Mouse (Mus musculus) hindbrain, embryonic 10.5 days (tissue): ENCODE measurements at regions not wholly inside any gene's neighbourhood (a gene's known extent, or its start where the extent isn't known, plus 50 kb on each side); places are given as distances from the start of the nearest gene placed in this dataset.

ENCODE experiments used
- DNase-seq: peaks from one replicate; pipeline ENCODE4 v3.0.0-alpha.2; 2017; ENCODE audit warnings: low spot score
- H3K27ac ChIP-seq: fragments of 300-500 bp; sonication (generic); 2 replicates; pipeline ENCODE4 v1.5.1; 2016; ENCODE audit warnings: mild to moderate bottlenecking, moderate library complexity
- H3K27me3 ChIP-seq: fragments of 300-500 bp; sonication (generic); 2 replicates; pipeline ENCODE4 v1.6.1; 2016; ENCODE audit warnings: mild to moderate bottlenecking; ENCODE audit not compliant: poor library complexity, insufficient read depth, severe bottlenecking
- H3K36me3 ChIP-seq: fragments of 300-500 bp; sonication (generic); 2 replicates; pipeline ENCODE4 v1.6.1; 2016; ENCODE audit warnings: mild to moderate bottlenecking, moderate library complexity
- H3K4me1 ChIP-seq: fragments of 300-500 bp; sonication (generic); replicated peaks from 2 replicates; pipeline ENCODE4 v1.6.1; 2016; ENCODE audit warnings: mild to moderate bottlenecking
- H3K4me3 ChIP-seq: fragments of 300-500 bp; sonication (generic); 2 replicates; pipeline ENCODE4 v1.5.1; 2016; ENCODE audit warnings: mild to moderate bottlenecking, moderate library complexity
- H3K9me3 ChIP-seq: fragments of 300-500 bp; sonication (generic); 2 replicates; pipeline ENCODE4 v1.6.1; 2016; ENCODE audit warnings: mild to moderate bottlenecking, moderate library complexity
- WGBS: fragments of 180-500 bp; shearing (Covaris S2); methylation state at CpG from one replicate; pipeline ENCODE4 v1.1.7; 2016; 5-methylcytosine and 5-hydroxymethylcytosine counted together

GRCm38 (mm10) chr12:71401621-71402416 lies 92.1 kb downstream of the Dact1 start:
- WGBS = 47% methylated on average over 6 of the region's 6 CpGs
- Histone ChIP-seq H3K36me3 (no peaks in the 10 kb centered on the region), H3K27ac (no peak overlapping the region), H3K9me3 (no peaks in the 10 kb centered on the region), H3K4me1 (peaks cover 21% of the 10 kb centered on the region), H3K27me3 (no peaks in the 10 kb centered on the region), H3K4me3 (no peak overlapping the region)
- DNase-seq = no peak

- H3K27me3 ChIP-seq = no peaks in the 10 kb centered on the region
- H3K9me3 ChIP-seq = no peaks in the 10 kb centered on the region
- WGBS = 85% methylated on average over 3 of the region's 3 CpGs
- no peak overlapping the region for H3K27ac ChIP-seq
- peaks cover 13% of the 10 kb centered on the region for H3K4me1 ChIP-seq
- no peaks in the 10 kb centered on the region for H3K36me3 ChIP-seq
- no peak for DNase-seq
- no peak overlapping the region for H3K4me3 ChIP-seq
These were observed 97.6 kb downstream of the Dact1 start for GRCm38 (mm10) chr12:71407294-71407693.

- H3K4me3 ChIP-seq = no peak overlapping the region
- WGBS = 63% methylated on average over 3 of the region's 3 CpGs
- peaks cover 17% of the 10 kb centered on the region for H3K4me1 ChIP-seq
- no peaks in the 10 kb centered on the region for H3K36me3 ChIP-seq
- no peak for DNase-seq
- H3K9me3 ChIP-seq = no peaks in the 10 kb centered on the region
- no peak overlapping the region; the same call in 1 of the 2 replicates for H3K27ac ChIP-seq
- H3K27me3 ChIP-seq = no peaks in the 10 kb centered on the region
These were observed 98.8 kb downstream of the Dact1 start for GRCm38 (mm10) chr12:71408396-71409050.

- Histone ChIP-seq H3K27ac (no peak overlapping the region), H3K4me3 (no peak overlapping the region), H3K36me3 (no peaks in the 10 kb centered on the region), H3K27me3 (no peaks in the 10 kb centered on the region), H3K9me3 (no peaks in the 10 kb centered on the region), H3K4me1 (peaks cover 17% of the 10 kb centered on the region)
- WGBS = 87% methylated on average over 3 of the region's 3 CpGs
- no peak for DNase-seq
These were observed 102.6 kb downstream of the Dact1 start for GRCm38 (mm10) chr12:71412331-71412730.

GRCm38 (mm10) chr12:71416968-71417367 lies 107.3 kb downstream of the Dact1 start:
- H3K27me3 ChIP-seq = no peaks in the 10 kb centered on the region
- DNase-seq = no peak
- 93% methylated on average over 2 of the region's 2 CpGs for WGBS
- H3K9me3 ChIP-seq = no peaks in the 10 kb centered on the region
- 0 out of 2 replicates have a peak, but pooled peaks cover 9% of the 10 kb centered on the region for H3K4me1 ChIP-seq
- H3K27ac ChIP-seq = no peak overlapping the region
- H3K36me3 ChIP-seq = no peaks in the 10 kb centered on the region
- H3K4me3 ChIP-seq = no peak overlapping the region

GRCm38 (mm10) chr12:71418186-71418585 lies 108.5 kb downstream of the Dact1 start:
- 0 out of 2 replicates have a peak, but pooled peaks cover 5% of the 10 kb centered on the region for H3K4me1 ChIP-seq
- no peak overlapping the region for H3K27ac ChIP-seq
- H3K4me3 ChIP-seq = no peak overlapping the region
- no peaks in the 10 kb centered on the region for H3K27me3 ChIP-seq
- no peak for DNase-seq
- no peaks in the 10 kb centered on the region for H3K9me3 ChIP-seq
- no peaks in the 10 kb centered on the region for H3K36me3 ChIP-seq
- 77% methylated on average over 7 of the region's 7 CpGs for WGBS

GRCm38 (mm10) chr12:71419161-71419560 lies 109.5 kb downstream of the Dact1 start:
- Histone ChIP-seq H3K4me1 (0 out of 2 replicates have a peak, but pooled peaks cover 5% of the 10 kb centered on the region), H3K27me3 (no peaks in the 10 kb centered on the region), H3K9me3 (no peaks in the 10 kb centered on the region), H3K4me3 (no peak overlapping the region), H3K36me3 (no peaks in the 10 kb centered on the region), H3K27ac (no peak overlapping the region)
- DNase-seq = no peak
- WGBS = 85% methylated on average over 4 of the region's 4 CpGs

GRCm38 (mm10) chr12:71426023-71426719 lies 116.5 kb downstream of the Dact1 start:
- Histone ChIP-seq H3K27me3 (no peaks in the 10 kb centered on the region; the same call in 1 of the 2 replicates), H3K4me3 (no peak overlapping the region), H3K9me3 (no peaks in the 10 kb centered on the region), H3K36me3 (no peaks in the 10 kb centered on the region), H3K27ac (peak overlapping the region; percentile 47; the same call in 1 of the 2 replicates), H3K4me1 (peaks cover 41% of the 10 kb centered on the region)
- no peak for DNase-seq
- WGBS = 28% methylated on average over 10 of the region's 10 CpGs

- H3K27me3 ChIP-seq = no peaks in the 10 kb centered on the region; the same call in 1 of the 2 replicates
- H3K27ac ChIP-seq = no peak overlapping the region
- WGBS = 88% methylated on average over 2 of the region's 2 CpGs
These were observed 118.3 kb downstream of the Dact1 start for GRCm38 (mm10) chr12:71427974-71428373.

GRCm38 (mm10) chr12:71429561-71430200 lies 120.0 kb downstream of the Dact1 start:
- peak; percentile 63 for DNase-seq
- peaks cover 1% of the 10 kb centered on the region; the same call in 1 of the 2 replicates for H3K27me3 ChIP-seq
- no peaks in the 10 kb centered on the region for H3K36me3 ChIP-seq
- H3K9me3 ChIP-seq = no peaks in the 10 kb centered on the region
- H3K4me3 ChIP-seq = no peak overlapping the region
- WGBS = 39% methylated on average over 13 of the region's 13 CpGs
- peaks cover 61% of the 10 kb centered on the region for H3K4me1 ChIP-seq
- H3K27ac ChIP-seq = peak overlapping the region; percentile 64

More at GRCm38 (mm10) chr12:71427974-71428373, 118.3 kb downstream of the Dact1 start:
- no peak overlapping the region for H3K4me3 ChIP-seq
- H3K9me3 ChIP-seq = no peaks in the 10 kb centered on the region
- H3K36me3 ChIP-seq = no peaks in the 10 kb centered on the region
- peaks cover 44% of the 10 kb centered on the region for H3K4me1 ChIP-seq
- DNase-seq = no peak

GRCm38 (mm10) chr12:71430331-71430730 lies 120.6 kb downstream of the Dact1 start:
- WGBS = 58% methylated on average over 11 of the region's 11 CpGs
- 0 out of 2 replicates have a peak overlapping the region, but pooled peaks have one; percentile 18 for H3K27ac ChIP-seq

GRCm38 (mm10) chr12:71431116-71431515 lies 121.4 kb downstream of the Dact1 start:
- Histone ChIP-seq H3K4me3 (no peak overlapping the region), H3K9me3 (no peaks in the 10 kb centered on the region), H3K4me1 (peaks cover 56% of the 10 kb centered on the region), H3K27me3 (peaks cover 8% of the 10 kb centered on the region), H3K27ac (no peak overlapping the region), H3K36me3 (no peaks in the 10 kb centered on the region)
- whole genome bisulfite sequencing = 78% methylated on average over 8 of the region's 8 CpGs
- no peak for DNase-seq

More at GRCm38 (mm10) chr12:71430331-71430730, 120.6 kb downstream of the Dact1 start:
- H3K9me3 ChIP-seq = no peaks in the 10 kb centered on the region
- peaks cover 5% of the 10 kb centered on the region for H3K27me3 ChIP-seq
- no peak for DNase-seq
- no peak overlapping the region for H3K4me3 ChIP-seq
- H3K4me1 ChIP-seq = peaks cover 64% of the 10 kb centered on the region
- H3K36me3 ChIP-seq = no peaks in the 10 kb centered on the region
